Mouse (Mus musculus) lung, adult 2 months (tissue): ENCODE data around the gene Tle6. TPM values are rescaled to one million over a fixed set of nuclear protein-coding genes. Genes with fewer than 3 reads are reported as not detected.
A peak's percentile ranks its signal among the peaks of the same experiment; 100 is the strongest.

Experiments used
- DNase-seq: peaks from one replicate; pipeline ENCODE4 v3.0.0; 2022
- H3K4me1 ChIP-seq: fragments of 200-500 bp; 2 replicates; pipeline ENCODE4 v1.6.1; 2011; ENCODE audit warnings: low read length; ENCODE audit not compliant: control insufficient read depth, insufficient read depth
- H3K4me3 ChIP-seq: fragments of 200-500 bp; replicated peaks from 2 replicates; pipeline ENCODE3; 2011; ENCODE audit warnings: low read depth, mild to moderate bottlenecking, control low read depth, low read length; ENCODE audit errors: extremely low read depth
- CTCF ChIP-seq: fragments of 200-500 bp; IDR thresholded peaks from 2 replicates; pipeline ENCODE4 v1.5.1; 2011; ENCODE audit warnings: mild to moderate bottlenecking, low read length, control low read depth; ENCODE audit not compliant: insufficient read depth
- POLR2A ChIP-seq: fragments of 200-500 bp; IDR thresholded peaks from 2 replicates; pipeline ENCODE4 v1.6.1; 2011; ENCODE audit warnings: low read depth, mild to moderate bottlenecking, control low read depth, low read length, borderline replicate concordance; ENCODE audit errors: extremely low read depth
- WGBS: fragments of 180-500 bp; shearing (Covaris S2); methylation state at CpG from one replicate; pipeline ENCODE4 v1.1.7; 2018; 5-methylcytosine and 5-hydroxymethylcytosine counted together
- polyA plus RNA-seq: library from polyadenylated mRNA; depleted of rRNA; stranded (reverse); fragments of >200 nt; gene quantifications from 2 replicates; pipeline ENCODE4 v1.2.3, GENCODE M21; 2012; rRNA removed

The Tle6 gene
- polyA plus RNA-seq, 1 experiment, result 41.6 TPM

DNA sequence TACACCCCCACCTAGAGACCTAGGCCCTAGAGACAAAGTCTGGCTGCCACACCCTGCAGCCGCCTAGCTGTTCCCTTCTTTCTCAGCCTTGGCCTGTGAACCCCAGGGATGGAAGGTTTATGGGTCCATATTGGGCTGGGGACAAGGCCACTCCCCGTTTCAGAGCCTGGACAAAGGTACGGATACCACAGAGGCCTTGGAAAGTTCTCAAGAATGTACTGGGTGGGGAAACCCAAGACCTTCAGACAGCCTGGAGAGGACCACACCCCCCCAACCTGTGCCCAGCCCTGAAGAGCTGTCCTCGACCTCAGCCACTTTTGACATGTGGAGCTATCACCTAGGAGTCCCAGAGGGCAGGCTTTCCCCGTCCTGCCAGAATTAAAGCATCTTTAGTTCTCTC lies 51.9 kb downstream of the Tle6 start:
- WGBS, result 70% methylated on average over 5 of the region's 5 CpGs
- H3K4me3 ChIP-seq, result no peak overlapping the region
- peaks cover 11% of the 10 kb centered on the region for H3K4me1 ChIP-seq
- DNase-seq, result no peak
- TF ChIP-seq CTCF (no peak), POLR2A (no peak)

DNA sequence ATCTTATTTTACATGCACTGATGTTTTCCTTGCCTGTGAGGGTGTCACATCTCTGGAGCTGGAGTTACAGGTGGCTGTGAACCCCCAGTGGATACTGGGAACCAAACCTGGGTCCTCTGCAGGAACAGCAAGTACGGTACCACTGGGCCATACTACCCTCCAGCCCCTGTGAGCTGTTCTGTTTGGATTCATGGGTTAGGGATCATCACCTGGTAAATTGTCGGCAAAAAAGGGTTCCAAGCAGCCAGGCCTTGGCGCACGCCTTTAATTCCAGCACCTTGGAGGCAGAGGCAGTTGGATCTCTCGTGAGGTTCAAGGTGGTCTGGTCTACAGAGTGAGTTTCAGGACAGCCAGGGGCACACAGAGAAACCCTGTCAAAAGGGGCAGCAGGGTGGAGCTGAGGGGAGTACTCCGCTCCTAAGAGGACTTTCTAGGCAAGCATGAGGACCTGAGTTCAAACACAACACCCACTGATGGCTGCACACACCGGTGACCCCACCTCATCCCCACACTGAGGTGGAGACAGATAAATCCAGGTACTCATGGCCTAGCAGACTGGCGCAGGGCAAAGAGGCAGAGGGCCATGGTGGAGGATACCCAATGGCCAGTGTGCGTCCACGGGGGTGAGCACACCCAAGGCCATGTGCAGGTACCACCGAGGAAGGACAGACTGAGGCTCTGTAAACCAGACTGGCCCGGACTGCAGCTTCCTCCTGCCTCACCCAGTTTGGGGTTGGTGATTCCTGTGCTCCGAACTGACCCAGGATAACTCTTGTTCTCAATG lies 53.9 kb downstream of the Tle6 start:
- Histone ChIP-seq H3K4me1 (peaks cover 27% of the 10 kb centered on the region), H3K4me3 (no peak overlapping the region)
- DNase-seq, result no peak
- TF ChIP-seq CTCF (no peak), POLR2A (no peak)
- WGBS, result 95% methylated on average over 13 of the region's 13 CpGs

DNA sequence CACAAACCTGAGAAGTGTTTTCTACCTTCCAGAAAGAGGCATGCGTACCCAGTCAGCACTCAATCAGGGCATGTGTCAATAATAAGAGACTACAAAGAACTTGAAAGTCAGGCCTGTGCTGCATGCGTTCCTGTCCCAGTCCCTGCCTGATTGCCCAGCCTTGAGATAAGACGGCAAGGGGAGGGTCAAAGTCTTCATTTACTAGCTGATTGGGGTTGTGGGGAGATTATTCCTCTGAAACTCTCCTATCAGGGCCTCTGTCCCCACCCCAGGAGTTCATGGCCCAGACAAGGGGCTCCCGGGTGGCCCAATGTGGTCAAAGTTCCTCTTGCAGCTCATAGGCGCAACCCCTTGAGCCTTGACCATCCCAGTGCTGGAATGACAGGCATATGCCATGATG lies 54.5 kb downstream of the Tle6 start:
- no peak for DNase-seq
- 77% methylated on average over 5 of the region's 5 CpGs for WGBS

DNA sequence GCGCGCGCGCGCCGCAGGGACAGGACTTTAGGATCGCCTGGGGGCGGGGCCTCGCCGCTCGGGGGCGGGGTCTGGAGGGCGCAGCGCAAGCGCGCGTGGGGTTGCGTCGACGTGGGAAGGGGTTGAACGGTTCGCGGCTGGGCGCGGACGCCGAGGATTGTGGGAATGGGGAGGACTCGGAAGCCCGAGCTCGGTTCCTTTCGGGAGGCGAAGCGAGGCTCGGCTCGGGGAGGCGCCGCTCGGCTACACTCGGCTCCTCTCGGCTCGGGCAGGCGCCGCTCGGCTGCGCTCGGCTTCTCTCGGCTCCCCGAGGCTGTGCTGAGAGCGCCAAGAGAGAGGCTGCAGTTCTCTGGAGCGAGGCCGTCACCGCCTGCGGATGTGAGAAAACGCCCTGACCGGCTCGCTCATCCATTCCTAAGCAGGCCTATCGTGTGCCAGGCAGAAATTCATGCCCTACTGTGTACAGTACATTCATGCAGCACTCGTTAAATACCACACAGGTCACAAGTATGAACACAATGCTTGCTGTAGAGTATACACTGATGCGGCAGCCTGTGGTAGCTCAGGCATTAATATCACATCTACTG lies 55.6 kb downstream of the Tle6 start, which contains the start of gene Gna11:
TSS of gene Gna11 (minus strand) at position 30 of the 587 bp plus-strand sequence.
- DNase-seq, result peak; percentile 100
- peak within 1 kb of the TSS; percentile 96 for H3K4me3 ChIP-seq
- H3K4me1 ChIP-seq, result peaks cover 30% of the 10 kb centered on the region
- WGBS, result 1% methylated on average over 59 of the region's 59 CpGs
- no peak for TF ChIP-seq CTCF
- TF ChIP-seq POLR2A, result no peak

More for the DNA sequence above, 54.5 kb downstream of the Tle6 start:
- TF ChIP-seq POLR2A (no peak), CTCF (no peak)
- H3K4me1 ChIP-seq, result peaks cover 26% of the 10 kb centered on the region
- no peak overlapping the region for H3K4me3 ChIP-seq

DNA sequence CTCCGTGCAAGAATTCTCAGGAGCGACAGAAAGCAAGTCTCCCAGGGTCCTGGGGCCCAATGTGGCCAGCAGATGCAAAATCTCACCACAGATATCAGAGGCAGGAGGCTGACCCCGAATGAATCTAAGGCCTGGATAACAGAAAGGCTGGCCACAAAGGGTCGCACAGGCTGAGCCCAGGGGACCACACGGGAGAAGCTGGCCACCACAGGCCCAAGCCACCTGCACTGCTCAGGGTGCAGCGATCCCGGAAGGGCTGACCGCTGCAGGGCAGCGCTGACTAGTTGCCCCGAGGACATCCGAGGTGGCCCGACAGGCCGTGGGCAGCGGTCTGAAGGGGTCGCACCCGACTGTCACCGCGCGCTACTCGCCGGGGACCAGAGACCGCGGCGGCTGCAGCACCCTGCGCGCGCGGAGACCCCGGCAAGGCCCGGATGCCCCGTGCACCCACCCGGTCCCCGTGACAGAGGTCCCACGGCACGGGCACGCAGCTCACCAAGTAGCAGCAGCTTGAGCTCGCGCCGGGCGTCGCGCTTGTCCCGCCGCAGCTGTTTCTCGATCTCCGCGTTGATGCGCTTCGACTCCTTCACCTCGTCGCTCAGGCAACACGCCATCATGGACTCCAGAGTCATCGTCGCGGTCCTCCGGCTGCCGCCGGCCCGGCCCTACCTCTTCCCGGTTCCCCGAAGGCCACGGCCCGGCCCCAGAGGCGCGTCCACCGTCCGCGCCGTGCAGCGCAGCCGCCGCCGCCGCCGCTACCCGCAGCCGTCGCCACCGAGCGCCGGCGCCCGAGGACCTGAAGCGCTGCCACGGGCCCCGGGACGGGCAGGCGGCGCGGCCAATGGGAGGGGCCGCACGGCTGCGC lies 56.3 kb downstream of the Tle6 start:
- no peak for TF ChIP-seq CTCF
- no peak for TF ChIP-seq POLR2A
- Histone ChIP-seq H3K4me3 (peak overlapping the region; percentile 96), H3K4me1 (peaks cover 32% of the 10 kb centered on the region)
- WGBS, result under 1% methylated on average over 92 of the region's 93 CpGs
- DNase-seq, result no peak

DNA sequence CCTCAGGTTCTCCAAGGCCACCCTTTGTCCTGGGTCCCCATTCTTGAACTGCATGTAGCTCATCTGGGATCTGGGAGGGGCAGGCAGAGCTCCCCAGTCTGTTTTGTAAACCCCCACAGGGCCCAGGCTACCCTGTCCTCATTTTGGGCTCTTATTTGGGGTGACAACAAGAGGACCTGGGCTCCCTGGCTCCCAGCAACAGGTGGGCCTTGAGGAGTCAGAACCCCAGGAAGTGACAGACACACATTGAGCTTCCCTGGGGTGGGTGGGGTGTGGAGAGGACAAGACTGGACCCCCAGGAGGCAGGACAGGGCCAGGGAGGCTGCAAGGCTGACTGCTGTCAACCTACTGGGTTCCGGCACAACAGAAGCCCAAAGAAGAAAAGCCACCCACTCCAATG lies 57.2 kb downstream of the Tle6 start:
- TF ChIP-seq POLR2A (no peak), CTCF (no peak)
- no peak for DNase-seq
- 53% methylated on average over 1 of the region's 1 CpGs for WGBS
- H3K4me3 ChIP-seq, result peak overlapping the region; percentile 96
- H3K4me1 ChIP-seq, result peaks cover 32% of the 10 kb centered on the region

DNA sequence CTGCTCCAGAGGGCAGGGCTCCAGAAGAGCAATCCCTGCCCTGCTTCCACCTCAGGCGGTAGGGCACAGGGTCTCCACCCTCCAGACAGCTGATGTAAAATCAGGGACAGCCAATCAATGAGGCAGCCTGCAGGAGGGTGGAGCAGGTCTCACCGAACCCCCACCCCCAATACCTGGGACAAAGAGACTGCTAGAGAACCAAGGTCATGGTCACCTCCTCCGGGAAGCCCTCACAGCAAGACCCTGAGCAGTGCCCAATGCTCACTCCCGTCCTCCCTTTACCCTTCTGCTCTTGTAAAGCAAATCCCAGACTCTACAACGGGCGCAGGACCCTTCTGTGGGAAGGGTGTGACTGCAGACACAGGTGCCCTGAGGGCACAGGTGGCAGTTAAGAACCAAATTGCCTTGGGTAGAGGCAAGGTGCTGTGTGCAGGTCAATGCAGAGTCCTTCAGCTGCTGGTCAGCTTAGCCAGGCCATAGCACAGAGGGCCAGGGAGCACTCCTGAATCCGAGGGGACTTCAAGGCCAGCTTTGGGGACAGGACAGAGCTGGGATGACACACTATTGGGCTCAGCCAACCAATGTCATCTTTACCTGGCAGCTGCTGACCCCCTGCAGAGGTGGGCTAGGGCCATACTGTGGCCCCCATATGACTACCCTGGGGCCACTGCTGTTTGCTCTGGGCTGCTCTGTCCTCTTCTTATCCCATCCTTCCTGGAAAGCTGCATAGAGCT lies 58.0 kb downstream of the Tle6 start:
- no peak for TF ChIP-seq POLR2A
- TF ChIP-seq CTCF, result no peak
- DNase-seq, result no peak
- 73% methylated on average over 7 of the region's 7 CpGs for WGBS
- Histone ChIP-seq H3K4me3 (no peak overlapping the region), H3K4me1 (peaks cover 32% of the 10 kb centered on the region)

DNA sequence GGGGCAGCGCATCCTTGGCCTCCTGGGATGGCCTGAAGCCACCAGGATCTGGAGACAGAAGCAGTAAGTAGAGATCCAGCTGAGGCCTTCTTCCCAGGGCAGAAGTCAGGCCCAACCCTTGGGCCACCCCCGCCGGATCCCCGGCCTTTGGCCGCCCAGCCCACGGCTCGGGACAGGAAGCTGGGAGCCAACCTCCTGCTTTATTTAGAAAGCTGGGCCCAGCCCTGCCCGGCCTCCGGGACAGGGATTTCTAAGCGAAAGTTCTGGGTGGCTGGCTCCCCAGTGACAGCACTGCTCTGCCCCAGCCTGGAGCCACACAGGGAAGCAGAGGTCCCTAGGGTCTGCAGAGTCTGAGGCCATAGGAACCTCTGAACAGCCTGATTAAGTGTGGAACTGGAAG lies 59.1 kb downstream of the Tle6 start:
- Histone ChIP-seq H3K4me1 (peaks cover 32% of the 10 kb centered on the region), H3K4me3 (peak overlapping the region; percentile 31)
- TF ChIP-seq CTCF (no peak), POLR2A (no peak)
- peak; percentile 35 for DNase-seq
- WGBS, result 36% methylated on average over 10 of the region's 10 CpGs

DNA sequence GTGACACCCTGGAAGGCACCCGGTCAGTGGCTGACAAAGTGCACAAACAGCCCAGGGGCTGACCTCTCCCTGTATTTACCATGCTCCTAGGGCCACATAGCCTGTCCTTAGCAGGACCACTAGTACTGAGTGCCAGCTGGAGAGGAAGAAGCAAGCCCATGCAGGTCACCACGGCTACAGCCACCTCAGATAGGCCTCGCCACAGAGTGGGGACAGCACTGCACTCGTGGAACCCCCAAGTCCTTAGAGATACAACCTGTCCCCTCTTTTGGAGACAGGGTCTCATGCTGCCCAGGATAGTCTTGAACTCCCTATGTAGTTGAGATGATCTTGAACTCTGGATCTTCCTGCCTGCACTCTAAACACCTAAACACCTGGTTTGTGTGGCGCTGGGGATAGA lies 59.5 kb downstream of the Tle6 start:
- TF ChIP-seq POLR2A (no peak), CTCF (no peak)
- 53% methylated on average over 5 of the region's 5 CpGs for WGBS
- Histone ChIP-seq H3K4me1 (peaks cover 32% of the 10 kb centered on the region), H3K4me3 (no peak overlapping the region)
- no peak for DNase-seq

Other genes starting within 250 kb of the Tle6 start
- gene Mfsd12, start 243.6 kb downstream of the Tle6 start, polyA plus RNA-seq, result 33.3 and 39.9 TPM in 2 replicates
- 21.9 and 25.8 TPM in 2 replicates for gene 4930404N11Rik, start 235.3 kb downstream of the Tle6 start, polyA plus RNA-seq
- gene Fzr1, start 222.6 kb downstream of the Tle6 start, polyA plus RNA-seq, result 59.3 and 61.8 TPM in 2 replicates
- gene Dohh, start 216.6 kb downstream of the Tle6 start, polyA plus RNA-seq, result 79.2 and 83.4 TPM in 2 replicates
- gene Gm48551, start 216.6 kb downstream of the Tle6 start, polyA plus RNA-seq, result 3.7 and 6.3 TPM in 2 replicates
- gene Gm48552, start 212.1 kb downstream of the Tle6 start, polyA plus RNA-seq, result 3.6 and 5.9 TPM in 2 replicates
- gene Smim24, start 208.0 kb downstream of the Tle6 start, polyA plus RNA-seq, result 8.8 and 10.1 TPM in 2 replicates
- 89.6 and 103 TPM in 2 replicates for gene Nfic, start 145.4 kb downstream of the Tle6 start, polyA plus RNA-seq
- 0.92 and 1.1 TPM in 2 replicates for gene Celf5, start 118.4 kb downstream of the Tle6 start, polyA plus RNA-seq
- 197 and 203 TPM in 2 replicates for gene Ncln, start 104.7 kb downstream of the Tle6 start, polyA plus RNA-seq
- gene S1pr4, start 100.9 kb downstream of the Tle6 start, polyA plus RNA-seq, result 40.3 and 47.5 TPM in 2 replicates
- 8.5 and 9.5 TPM in 2 replicates for gene Gna15, start 76.8 kb downstream of the Tle6 start, polyA plus RNA-seq
- gene Gna11, start 55.9 kb downstream of the Tle6 start, polyA plus RNA-seq, result 114 and 117 TPM in 2 replicates
- 1,275 and 1,423 TPM in 2 replicates for gene Aes, start 41.6 kb downstream of the Tle6 start, polyA plus RNA-seq
- gene Tle2, start 26.5 kb downstream of the Tle6 start, polyA plus RNA-seq, result 164 and 218 TPM in 2 replicates
- 0.57 and 1.1 TPM in 2 replicates for gene BC025920, start 5.2 kb upstream of the Tle6 start, polyA plus RNA-seq
- 33.7 and 36.2 TPM in 2 replicates for gene Sirt6, start 26.7 kb upstream of the Tle6 start, polyA plus RNA-seq
- 22.7 and 28.4 TPM in 2 replicates for gene Ankrd24, start 27.5 kb upstream of the Tle6 start, polyA plus RNA-seq
- gene Gm10778, start 48.0 kb upstream of the Tle6 start, polyA plus RNA-seq, result 0.33 and 0.57 TPM in 2 replicates
- 0.45 and 0.47 TPM in 2 replicates for gene Zfp433, start 103.8 kb upstream of the Tle6 start, polyA plus RNA-seq
- 0.33 and 0.56 TPM in 2 replicates for gene Gm3055, start 170.1 kb upstream of the Tle6 start, polyA plus RNA-seq
- gene Gm4767, start 211.1 kb upstream of the Tle6 start, polyA plus RNA-seq, result not detected in 2 replicates